Mouse (Mus musculus) heart, postnatal 0 days (tissue): ENCODE measurements around the gene Mphosph9. TPM values are rescaled to one million over a fixed set of nuclear protein-coding genes. Genes with fewer than 3 reads are reported as not detected.
"Not testable (repeated sequence)": the region's sequence is repeated elsewhere in the genome, so short reads cannot be mapped to it uniquely, and the experiment has no call there.

ENCODE experiments used
- ATAC-seq: fragments of 200-750 bp; cut with Nextera tagmentation; 2 replicates; pipeline ENCODE4 v1.8.0; 2017; ENCODE audit warnings: low read depth, moderate number of reproducible peaks, moderate library complexity; ENCODE audit not compliant: insufficient read depth
- DNase-seq: peaks from one replicate; pipeline ENCODE4 v3.0.0-alpha.2; 2016; ENCODE audit warnings: low spot score
- H3K27ac ChIP-seq: fragments of 300-500 bp; sonication (generic); 2 replicates; pipeline ENCODE4 v1.5.1; 2014; ENCODE audit warnings: low read depth, mild to moderate bottlenecking
- H3K27me3 ChIP-seq: fragments of 300-500 bp; sonication (generic); 2 replicates; pipeline ENCODE4 v1.6.1; 2014; ENCODE audit warnings: low read length, mixed read lengths; ENCODE audit not compliant: control insufficient read depth, insufficient read depth
- H3K36me3 ChIP-seq: fragments of 300-500 bp; sonication (generic); replicated peaks from 2 replicates; pipeline ENCODE4 v1.6.1; 2014; ENCODE audit warnings: low read length, mixed read lengths; ENCODE audit not compliant: control insufficient read depth, insufficient read depth
- H3K4me1 ChIP-seq: fragments of 300-500 bp; sonication (generic); 2 replicates; pipeline ENCODE4 v1.6.1; 2014; ENCODE audit warnings: antibody characterized with exemption; ENCODE audit not compliant: control insufficient read depth, insufficient read depth
- H3K4me2 ChIP-seq: fragments of 300-500 bp; sonication (generic); 2 replicates; pipeline ENCODE4 v1.6.1; 2014; ENCODE audit warnings: low read depth, mild to moderate bottlenecking, low read length, moderate library complexity
- H3K4me3 ChIP-seq: fragments of 300-500 bp; sonication (generic); 2 replicates; pipeline ENCODE4 v1.5.1; 2014; ENCODE audit warnings: low read depth, low read length
- H3K9ac ChIP-seq: fragments of 300-500 bp; sonication (generic); replicated peaks from 2 replicates; pipeline ENCODE4 v1.6.1; 2014; ENCODE audit warnings: low read depth, low read length, mixed read lengths
- H3K9me3 ChIP-seq: fragments of 300-500 bp; sonication (generic); replicated peaks from 2 replicates; pipeline ENCODE4 v1.6.1; 2016; ENCODE audit warnings: low read length; ENCODE audit not compliant: control insufficient read depth
- CTCF ChIP-seq: IDR thresholded peaks from 2 replicates; pipeline ENCODE4 v1.5.1; 2016; ENCODE audit warnings: antibody characterized with exemption, control low read depth, low read depth
- EP300 ChIP-seq: IDR thresholded peaks from 2 replicates; pipeline ENCODE4 v1.6.1; 2016; ENCODE audit warnings: antibody characterized with exemption, low read depth
- WGBS: fragments of 180-500 bp; shearing (Covaris S2); extraction: QIAGEN DNeasy Blood & Tissue Kit; methylation state at CpG from one replicate; pipeline ENCODE4 v1.1.7; 2014; 5-methylcytosine and 5-hydroxymethylcytosine counted together
- polyA plus RNA-seq: library from polyadenylated mRNA; unstranded; fragments of >200 nt; fragmentation: Nextera tagmentation; extraction: Ambion mirVana; gene quantifications from 2 replicates; pipeline ENCODE4 v1.2.1, GENCODE M21; 2015
- total RNA-seq: library from RNA; depleted of rRNA; stranded (reverse); fragments of >200 nt; gene quantifications from 2 replicates; pipeline ENCODE4 v1.2.3, GENCODE M21; 2014; ENCODE audit warnings: low replicate concordance

Mphosph9 gene
- total and polyA plus RNA-seq, 2 experiments from 2014 or later: 5.3 to 10.5 TPM

DNA sequence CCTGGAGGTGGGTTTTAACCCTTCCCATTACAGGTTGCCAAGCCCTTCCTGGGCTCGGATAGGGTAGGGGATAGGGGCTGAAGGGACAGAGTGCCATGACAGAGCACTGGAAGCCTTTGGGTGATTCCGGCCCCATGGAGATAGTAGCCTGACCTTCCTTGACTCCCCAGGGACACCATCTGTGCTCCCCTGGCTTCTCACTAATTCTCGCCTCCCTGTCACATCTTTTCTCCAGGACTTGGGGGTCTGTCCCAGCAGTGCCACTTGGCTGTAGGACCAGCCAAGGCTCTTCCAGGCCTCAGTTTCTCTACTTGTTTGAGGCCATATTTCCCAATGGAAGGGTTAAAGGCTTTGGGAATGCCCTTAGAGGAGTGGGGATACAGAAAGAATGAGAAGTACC lies 23.8 kb upstream of the Mphosph9 start:
- Histone ChIP-seq H3K27ac (peak overlapping the region; percentile 98), H3K36me3 (peaks cover 26% of the 10 kb centered on the region), H3K9me3 (no peaks in the 10 kb centered on the region), H3K4me1 (peaks cover 13% of the 10 kb centered on the region), H3K9ac (peak overlapping the region; percentile 42), H3K27me3 (no peaks in the 10 kb centered on the region), H3K4me3 (peak overlapping the region; percentile 99), H3K4me2 (peak overlapping the region; percentile 86)
- no peak for TF ChIP-seq EP300
- TF ChIP-seq CTCF: no peak
- WGBS: 60% methylated on average over 3 of the region's 3 CpGs
- DNase-seq (no peak), ATAC-seq (no peak)

DNA sequence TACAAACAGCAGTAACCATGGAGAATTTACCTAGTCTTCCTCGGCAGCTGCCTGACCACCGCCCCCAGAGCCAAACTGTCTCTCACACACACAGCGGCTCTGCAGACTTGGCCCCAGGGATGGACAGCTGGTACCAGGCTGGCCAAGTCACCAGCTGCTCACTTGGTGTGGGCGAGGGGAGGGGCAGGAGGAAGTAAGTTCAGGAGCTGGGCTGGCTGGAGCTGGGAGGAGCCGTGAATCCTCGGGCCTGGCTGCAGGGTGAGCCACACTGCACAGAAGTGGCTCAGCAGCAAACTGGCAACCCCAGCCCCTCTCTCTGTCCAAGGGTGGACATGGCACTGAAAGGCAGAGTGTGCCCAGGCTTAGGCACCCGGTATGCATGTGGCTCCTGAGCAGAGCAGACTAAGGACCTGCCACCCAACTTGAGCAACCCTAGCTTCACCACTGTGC lies 23.4 kb upstream of the Mphosph9 start:
- peak overlapping the region; percentile 98 for H3K27ac ChIP-seq
- TF ChIP-seq CTCF (no peak), EP300 (no peak)
- peak overlapping the region; percentile 42 for H3K9ac ChIP-seq
- 29% methylated on average over 7 of the region's 7 CpGs for WGBS
- no peaks in the 10 kb centered on the region for H3K27me3 ChIP-seq
- peak; percentile 36 for DNase-seq
- ATAC-seq: peak; percentile 2; the same call in 1 of the 2 replicates
- peak overlapping the region; percentile 86 for H3K4me2 ChIP-seq
- H3K9me3 ChIP-seq: no peaks in the 10 kb centered on the region
- peaks cover 30% of the 10 kb centered on the region for H3K36me3 ChIP-seq
- no peak overlapping the region for H3K4me3 ChIP-seq
- peaks cover 13% of the 10 kb centered on the region for H3K4me1 ChIP-seq

GRCm38 (mm10) chr5:124350350-124350749 lies 22.6 kb upstream of the Mphosph9 start:
- Histone ChIP-seq H3K27me3 (no peaks in the 10 kb centered on the region), H3K27ac (0 out of 2 replicates have a peak overlapping the region, but pooled peaks have one; percentile 98), H3K9me3 (no peaks in the 10 kb centered on the region), H3K36me3 (peaks cover 33% of the 10 kb centered on the region), H3K4me3 (no peak overlapping the region), H3K9ac (no peak overlapping the region), H3K4me1 (peaks cover 13% of the 10 kb centered on the region), H3K4me2 (no peak overlapping the region)
- TF ChIP-seq CTCF (no peak), EP300 (no peak)
- DNase-seq (no peak), ATAC-seq (no peak)
- 83% methylated on average over 2 of the region's 2 CpGs for WGBS

- peaks cover 41% of the 10 kb centered on the region for H3K36me3 ChIP-seq
- no peak for ATAC-seq
- no peak for DNase-seq
Measured at GRCm38 (mm10) chr5:124349196-124349595, 21.4 kb upstream of the Mphosph9 start.

DNA sequence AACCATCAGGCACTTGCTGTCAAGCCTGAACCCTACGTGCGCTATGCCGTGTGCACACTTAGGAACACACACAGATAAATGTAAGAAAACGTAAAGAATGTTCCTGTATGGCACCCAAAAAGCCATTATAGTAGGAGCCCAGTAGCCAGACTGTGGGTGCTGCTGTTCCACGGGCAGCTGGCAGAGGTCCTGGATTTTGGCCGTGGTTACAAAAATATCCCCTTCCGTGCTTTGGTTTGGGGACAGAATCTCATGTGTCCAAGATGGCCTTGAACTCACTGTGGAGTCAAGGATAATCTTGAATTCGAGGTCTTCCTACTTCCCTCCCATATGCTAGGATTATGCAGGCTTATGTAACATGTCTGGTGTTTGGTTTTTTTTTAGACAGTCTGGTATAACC lies 15.1 kb upstream of the Mphosph9 start:
- WGBS: 72% methylated on average over 8 of the region's 8 CpGs
- no peak overlapping the region for H3K4me2 ChIP-seq

More at GRCm38 (mm10) chr5:124349196-124349595, 21.4 kb upstream of the Mphosph9 start:
- Histone ChIP-seq H3K4me3 (no peak overlapping the region), H3K9me3 (no peaks in the 10 kb centered on the region), H3K4me2 (no peak overlapping the region), H3K9ac (no peak overlapping the region), H3K4me1 (peaks cover 13% of the 10 kb centered on the region), H3K27ac (no peak overlapping the region), H3K27me3 (no peaks in the 10 kb centered on the region)
- WGBS: 88% methylated on average over 17 of the region's 17 CpGs
- TF ChIP-seq CTCF (no peak), EP300 (no peak)

DNA sequence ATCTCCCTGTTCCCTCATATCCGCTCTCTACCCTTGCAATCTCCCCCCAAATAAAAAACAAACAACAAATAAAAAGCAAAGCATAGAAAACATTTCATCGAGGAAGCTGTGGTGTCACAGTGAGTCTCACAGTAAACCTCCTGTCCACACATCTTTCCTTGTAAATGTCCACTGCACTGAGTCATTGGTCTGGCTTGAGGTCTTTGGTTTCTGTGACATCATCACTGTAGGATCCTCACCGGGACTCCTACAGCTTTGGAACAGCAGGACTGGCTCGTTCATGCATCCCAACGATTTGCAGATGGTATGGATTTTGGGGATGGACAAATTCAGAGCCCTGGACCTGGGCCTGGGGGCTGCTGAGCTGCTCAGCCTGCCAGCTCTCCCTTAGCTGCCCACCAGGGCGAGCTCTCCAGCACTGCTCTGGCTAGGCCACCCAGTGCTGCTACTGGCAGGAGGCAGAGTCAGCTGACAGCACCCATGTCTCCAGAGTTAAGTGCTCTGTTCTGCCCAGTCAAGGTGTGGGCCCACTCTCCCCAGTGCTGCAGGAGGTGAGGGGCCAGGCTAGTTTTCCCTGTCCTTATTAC lies 14.1 kb upstream of the Mphosph9 start:
- H3K9ac ChIP-seq, H3K4me1 ChIP-seq, H3K27ac ChIP-seq, H3K4me2 ChIP-seq, DNase-seq, H3K4me3 ChIP-seq, H3K9me3 ChIP-seq, H3K27me3 ChIP-seq: not testable (repeated sequence)
- peaks cover 18% of the 10 kb centered on the region for H3K36me3 ChIP-seq
- 0 out of 2 replicates have a peak, but pooled peaks have one; percentile 4 for TF ChIP-seq CTCF
- 62% methylated on average over 6 of the region's 6 CpGs for WGBS
- peak; percentile 37; the same call in 1 of the 2 replicates for ATAC-seq

More for the DNA sequence above, 15.1 kb upstream of the Mphosph9 start:
- no peak overlapping the region for H3K9ac ChIP-seq
- H3K27me3 ChIP-seq: no peaks in the 10 kb centered on the region
- no peaks in the 10 kb centered on the region for H3K4me1 ChIP-seq
- no peaks in the 10 kb centered on the region for H3K9me3 ChIP-seq
- DNase-seq (no peak), ATAC-seq (no peak)
- peaks cover 21% of the 10 kb centered on the region for H3K36me3 ChIP-seq
- no peak for TF ChIP-seq EP300
- TF ChIP-seq CTCF: no peak
- H3K27ac ChIP-seq: no peak overlapping the region
- no peak overlapping the region for H3K4me3 ChIP-seq
